Mouse (Mus musculus) MEL (cell line): ENCODE measurements at regions not wholly inside any gene's neighbourhood (a gene's known extent, or its start where the extent isn't known, plus 50 kb on each side); places are given as distances from the start of the nearest gene placed in this dataset.

ENCODE experiments used
- DNase-seq: peaks from one replicate; pipeline ENCODE4 v3.0.0; 2011; ENCODE audit warnings: low read depth, low spot score
- H3K27ac ChIP-seq: 2 replicates; pipeline ENCODE4 v1.5.1; 2012; ENCODE audit warnings: low read depth, mild to moderate bottlenecking, control low read depth, low read length, moderate library complexity; ENCODE audit not compliant: control insufficient read depth
- H3K27me3 ChIP-seq, 2 experiments: fragments of 150-350 bp in 1 of 2; sonication (generic) in 1 of 2; 2 replicates each; pipeline ENCODE4 v1.6.1; 2012; ENCODE audit warnings: low read length in 2 of 2, mild to moderate bottlenecking in 2 of 2, improper control_type of control experiment in 1 of 2, moderate library complexity in 1 of 2; ENCODE audit not compliant: insufficient read depth in 2 of 2, control insufficient read depth in 1 of 2
- H3K36me3 ChIP-seq, 2 experiments: 2 replicates each; pipeline ENCODE4 v1.6.1; 2012 to 2014; ENCODE audit warnings: low read length in 2 of 2, improper control_type of control experiment in 1 of 2, inconsistent platforms in 1 of 2, mild to moderate bottlenecking in 1 of 2; ENCODE audit not compliant: insufficient read depth in 2 of 2, control insufficient read depth in 1 of 2
- H3K4me1 ChIP-seq, 2 experiments: fragments of 150-350 bp in 1 of 2; sonication (generic) in 1 of 2; 2 replicates each; pipeline ENCODE4 v1.6.1; 2012; ENCODE audit warnings: low read length in 2 of 2, improper control_type of control experiment in 1 of 2, mild to moderate bottlenecking in 1 of 2; ENCODE audit not compliant: insufficient read depth in 2 of 2, control insufficient read depth in 1 of 2
- H3K4me3 ChIP-seq, 2 experiments: fragments of 150-350 bp in 1 of 2; sonication (generic) in 1 of 2; 2 replicates each; pipeline ENCODE4 v1.5.1; 2012; ENCODE audit warnings: low read depth in 2 of 2, low read length in 2 of 2, mild to moderate bottlenecking in 2 of 2, moderate library complexity in 2 of 2, control low read depth in 1 of 2, improper control_type of control experiment in 1 of 2; ENCODE audit not compliant: control insufficient read depth in 1 of 2, insufficient read depth in 1 of 2
- H3K79me2 ChIP-seq: 2 replicates; pipeline ENCODE4 v1.6.1; 2012; ENCODE audit warnings: mild to moderate bottlenecking, low read length, moderate library complexity; ENCODE audit not compliant: control insufficient read depth, poor library complexity, insufficient read depth
- H3K9ac ChIP-seq: 2 replicates; pipeline ENCODE4 v1.6.1; 2012; ENCODE audit warnings: low read depth, mild to moderate bottlenecking, control low read depth, low read length, moderate library complexity; ENCODE audit not compliant: control insufficient read depth, poor library complexity, severe bottlenecking
- H3K9me3 ChIP-seq: fragments of 150-350 bp; sonication (generic); replicated peaks from 2 replicates; pipeline ENCODE4 v1.6.1; 2012; ENCODE audit warnings: mild to moderate bottlenecking, low read length, improper control_type of control experiment, moderate library complexity; ENCODE audit not compliant: insufficient read depth
- BHLHE40 ChIP-seq: IDR thresholded peaks from 2 replicates; pipeline ENCODE4 v1.6.1; 2012; ENCODE audit warnings: low read depth, mild to moderate bottlenecking, inconsistent platforms, low read length, improper control_type of control experiment, borderline replicate concordance
- CHD1 ChIP-seq: IDR thresholded peaks from 2 replicates; pipeline ENCODE4 v1.6.1; 2012; ENCODE audit warnings: low read depth, mild to moderate bottlenecking, inconsistent platforms, low read length, improper control_type of control experiment
- CTCF ChIP-seq, 3 experiments: IDR thresholded peaks in 2 of 3; conservative IDR thresholded peaks in 1 of 3; 2 replicates each; pipeline ENCODE4 v1.5.1; 2011 to 2012; ENCODE audit warnings: low read length in 3 of 3, low read depth in 2 of 3, mild to moderate bottlenecking in 2 of 3, improper control_type of control experiment in 1 of 3, inconsistent platforms in 1 of 3, mixed read lengths in 1 of 3, moderate library complexity in 1 of 3; ENCODE audit not compliant: control insufficient read depth in 1 of 3, insufficient read depth in 1 of 3, poor library complexity in 1 of 3, severe bottlenecking in 1 of 3
- E2F4 ChIP-seq: IDR thresholded peaks from 2 replicates; pipeline ENCODE4 v1.6.1; 2011; ENCODE audit warnings: low read depth, low read length, improper control_type of control experiment, borderline replicate concordance
- ELF1 ChIP-seq: IDR thresholded peaks from 2 replicates; pipeline ENCODE4 v1.6.1; 2014; ENCODE audit warnings: low read depth, mild to moderate bottlenecking, inconsistent platforms, low read length, improper control_type of control experiment, moderate library complexity
- GABPA ChIP-seq: IDR thresholded peaks from 2 replicates; pipeline ENCODE4 v1.6.1; 2012; ENCODE audit warnings: low read depth, mild to moderate bottlenecking, inconsistent platforms, low read length, improper control_type of control experiment, moderate library complexity
- GATA1 ChIP-seq: IDR thresholded peaks from 2 replicates; pipeline ENCODE4 v1.6.1; 2011; ENCODE audit warnings: low read depth, low read length, improper control_type of control experiment
- HCFC1 ChIP-seq: IDR thresholded peaks from 2 replicates; pipeline ENCODE4 v1.6.1; 2012; ENCODE audit warnings: low read depth, mild to moderate bottlenecking, inconsistent platforms, low read length, improper control_type of control experiment, moderate library complexity
- JUND ChIP-seq: IDR thresholded peaks from 2 replicates; pipeline ENCODE4 v1.6.1; 2011; ENCODE audit warnings: low read depth, mild to moderate bottlenecking, improper control_type of control experiment, low read length
- KAT2A ChIP-seq: conservative IDR thresholded peaks from 2 replicates; pipeline ENCODE4 v1.6.1; 2012; ENCODE audit warnings: low read depth, low read length, improper control_type of control experiment, inconsistent platforms
- MEF2A ChIP-seq: IDR thresholded peaks from 2 replicates; pipeline ENCODE4 v1.6.1; 2014; ENCODE audit warnings: low read depth, mild to moderate bottlenecking, inconsistent platforms, low read length, improper control_type of control experiment; ENCODE audit not compliant: poor library complexity, insufficient replicate concordance, severe bottlenecking; ENCODE audit errors: extremely low read depth
- MYB ChIP-seq: IDR thresholded peaks from 2 replicates; pipeline ENCODE4 v1.6.1; 2011; ENCODE audit warnings: mild to moderate bottlenecking, low read depth, low read length, improper control_type of control experiment
- NELFE ChIP-seq: IDR thresholded peaks from 2 replicates; pipeline ENCODE4 v1.6.1; 2011; ENCODE audit warnings: low read depth, low read length, improper control_type of control experiment
- NRF1 ChIP-seq: IDR thresholded peaks from 2 replicates; pipeline ENCODE4 v1.6.1; 2014; ENCODE audit warnings: low read depth, mild to moderate bottlenecking, inconsistent platforms, low read length, improper control_type of control experiment, moderate library complexity; ENCODE audit not compliant: poor library complexity, insufficient read depth, severe bottlenecking
- TBP ChIP-seq: IDR thresholded peaks from 2 replicates; pipeline ENCODE4 v1.8.0; 2011; ENCODE audit warnings: low read depth, low read length, improper control_type of control experiment
- TCF12 ChIP-seq: IDR thresholded peaks from 2 replicates; pipeline ENCODE4 v1.6.1; 2014; ENCODE audit warnings: low read depth, mild to moderate bottlenecking, inconsistent platforms, low read length, improper control_type of control experiment, moderate library complexity
- UBTF ChIP-seq: IDR thresholded peaks from 2 replicates; pipeline ENCODE4 v1.6.1; 2012; ENCODE audit warnings: low read depth, mild to moderate bottlenecking, inconsistent platforms, low read length, improper control_type of control experiment, moderate library complexity, borderline replicate concordance; ENCODE audit not compliant: insufficient read depth
- USF2 ChIP-seq, 2 experiments: IDR thresholded peaks; 2 replicates each; pipeline ENCODE4 v1.6.1; 2011 to 2012; ENCODE audit warnings: improper control_type of control experiment in 2 of 2, low read length in 2 of 2, borderline replicate concordance in 1 of 2, inconsistent platforms in 1 of 2, low read depth in 1 of 2, mild to moderate bottlenecking in 1 of 2; ENCODE audit not compliant: insufficient read depth in 1 of 2
- ZKSCAN1 ChIP-seq: IDR thresholded peaks from 2 replicates; pipeline ENCODE4 v1.6.1; 2012; ENCODE audit warnings: low read depth, mild to moderate bottlenecking, inconsistent platforms, low read length, improper control_type of control experiment, moderate library complexity
- ZMIZ1 ChIP-seq: IDR thresholded peaks from 2 replicates; pipeline ENCODE4 v1.6.1; 2012; ENCODE audit warnings: low read depth, mild to moderate bottlenecking, inconsistent platforms, low read length, improper control_type of control experiment, moderate library complexity
- ZNF384 ChIP-seq: IDR thresholded peaks from 2 replicates; pipeline ENCODE4 v1.6.1; 2012; ENCODE audit warnings: low read depth, mild to moderate bottlenecking, inconsistent platforms, low read length, improper control_type of control experiment

DNA sequence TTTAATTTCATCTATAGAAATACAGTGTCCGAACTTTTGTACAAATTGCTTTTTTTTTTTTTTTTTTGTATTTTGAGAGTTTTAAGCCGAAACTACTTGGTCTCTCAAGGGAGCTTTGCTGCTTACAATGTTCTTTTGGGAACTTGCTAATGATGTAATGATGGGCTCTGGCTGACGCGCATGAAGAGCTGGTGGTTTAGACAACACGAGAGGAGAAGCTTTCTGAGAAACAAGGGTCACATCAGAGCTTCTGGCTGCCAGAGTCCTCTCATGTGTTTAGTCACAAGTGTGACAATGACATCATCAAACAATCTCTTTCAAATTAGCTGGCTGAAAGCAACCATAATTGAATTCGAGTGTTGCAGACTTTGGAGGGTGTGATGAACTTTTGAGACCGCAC, 98.9 kb upstream of the Npvf start:
- no peak for TF ChIP-seq KAT2A
- TF ChIP-seq TBP = no peak
- no peak for DNase-seq
- no peak overlapping the region for H3K4me3 ChIP-seq

DNA sequence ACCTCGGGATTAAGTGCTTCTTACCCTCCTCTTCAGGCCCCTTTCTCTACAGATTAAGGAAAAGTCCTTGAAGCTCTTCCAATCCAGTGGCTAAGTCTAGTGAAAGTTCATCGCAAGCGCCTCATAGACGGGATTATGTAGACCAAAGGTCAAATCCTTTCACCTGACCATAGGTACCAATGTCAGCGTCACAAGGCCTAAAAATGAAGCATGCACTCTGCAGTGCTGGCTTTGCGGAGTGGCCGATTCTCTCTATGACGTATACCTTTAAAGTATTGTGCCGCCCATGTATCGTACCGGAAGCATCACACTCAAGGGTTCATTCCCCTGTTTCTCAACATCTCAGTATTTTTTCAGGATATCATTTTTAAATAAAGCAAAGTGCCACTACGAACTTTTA, 100.5 kb upstream of the Npvf start:
- no peak for DNase-seq
- no peak for TF ChIP-seq E2F4
- TF ChIP-seq ZKSCAN1 = no peak
- TF ChIP-seq NELFE = no peak
- TF ChIP-seq TCF12 = no peak
- no peak for TF ChIP-seq MYB
- no peak for TF ChIP-seq UBTF
- no peak for TF ChIP-seq USF2 (IDR thresholded peaks at IDR 0.05; ENCODE audit: borderline replicate concordance in 1 of 2, insufficient read depth in 1 of 2, low read depth in 1 of 2, low read length in 2 of 2)
- no peak for TF ChIP-seq JUND
- no peak for TF ChIP-seq ZNF384
- no peak for TF ChIP-seq ELF1
- TF ChIP-seq GABPA = no peak
- no peak for TF ChIP-seq ZMIZ1
- no peak for TF ChIP-seq NRF1
- Histone ChIP-seq H3K9me3 (no peaks in the 10 kb centered on the region), H3K9ac (no peak overlapping the region), H3K4me3 (no peak overlapping the region), H3K27me3 (no peaks in the 10 kb centered on the region), H3K79me2 (no peaks in the 10 kb centered on the region), H3K27ac (no peak overlapping the region), H3K36me3 (no peaks in the 10 kb centered on the region), H3K4me1 (no peaks in the 10 kb centered on the region)

More for the DNA sequence above, 98.9 kb upstream of the Npvf start:
- Histone ChIP-seq H3K36me3 (no peaks in the 10 kb centered on the region), H3K27me3 (no peaks in the 10 kb centered on the region), H3K27ac (no peak overlapping the region), H3K9ac (no peak overlapping the region), H3K79me2 (no peaks in the 10 kb centered on the region), H3K4me1 (no peaks in the 10 kb centered on the region), H3K9me3 (no peaks in the 10 kb centered on the region)

DNA sequence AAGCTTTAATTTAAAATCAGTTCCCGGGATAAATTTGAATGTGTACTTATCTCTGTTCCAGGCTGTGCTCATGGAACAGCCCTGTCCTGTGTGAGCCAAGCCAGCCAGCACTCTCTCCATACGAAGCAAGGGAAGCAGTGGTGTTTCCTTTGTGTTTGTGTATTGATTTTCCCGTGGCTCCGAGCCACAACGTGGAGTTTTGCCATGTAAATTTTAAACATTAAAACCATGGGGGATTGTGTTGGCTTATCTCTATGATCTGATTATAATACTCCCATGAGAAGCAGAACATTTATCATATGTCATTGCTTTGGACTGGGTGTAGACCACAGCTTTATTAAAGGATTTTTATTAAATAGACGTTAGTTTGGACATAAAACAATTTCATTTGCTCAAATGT, 106.1 kb upstream of the Npvf start:
- Histone ChIP-seq H3K27me3 (no peaks in the 10 kb centered on the region), H3K27ac (no peak overlapping the region), H3K4me1 (no peaks in the 10 kb centered on the region), H3K4me3 (no peak overlapping the region), H3K36me3 (no peaks in the 10 kb centered on the region), H3K9ac (no peak overlapping the region), H3K9me3 (no peaks in the 10 kb centered on the region), H3K79me2 (no peaks in the 10 kb centered on the region)
- DNase-seq = no peak
- TF ChIP-seq BHLHE40 = no peak
- no peak for TF ChIP-seq CTCF (IDR thresholded peaks at IDR 0.05 in 2 of 3, conservative IDR thresholded peaks at IDR 0.05 in 1 of 3; ENCODE audit: control insufficient read depth in 1 of 3, insufficient read depth in 1 of 3, low read depth in 2 of 3, low read length in 3 of 3, poor library complexity in 1 of 3, severe bottlenecking in 1 of 3)
- TF ChIP-seq HCFC1 = no peak
- no peak for TF ChIP-seq CHD1
- no peak for TF ChIP-seq MEF2A
- no peak for TF ChIP-seq GATA1
- TF ChIP-seq USF2 (IDR thresholded peaks at IDR 0.05; ENCODE audit: borderline replicate concordance in 1 of 2, insufficient read depth in 1 of 2, low read depth in 1 of 2, low read length in 2 of 2) = no peak
- no peak for TF ChIP-seq KAT2A
- no peak for TF ChIP-seq TBP
